Mouse (Mus musculus): ENCODE measurements around the gene Gna13.

DNA sequence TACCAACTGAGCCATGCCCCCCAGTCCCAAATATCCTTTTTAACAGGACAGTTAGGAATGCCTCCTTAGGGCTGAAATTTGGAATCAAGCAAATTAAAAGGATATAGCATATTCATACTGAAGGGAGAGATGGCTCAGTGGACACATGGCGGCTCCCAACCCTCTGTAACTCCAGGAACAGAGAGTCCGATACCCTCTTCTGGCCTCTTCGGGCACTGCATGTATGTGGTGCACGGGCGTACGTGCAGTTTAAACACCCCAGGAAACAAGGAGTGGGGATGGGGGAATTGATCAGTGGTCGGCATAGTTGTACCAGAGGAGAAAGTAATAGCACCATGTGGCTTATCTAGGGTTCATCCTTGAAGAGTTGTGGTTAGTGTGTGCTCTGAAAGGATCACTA lies 82.0 kb downstream of the Gna13 start:
- TF ChIP-seq TAL1 (IDR thresholded peaks at IDR 0.05; ENCODE audit: low read length) (no peak), GATA1 (IDR thresholded peaks at IDR 0.05; ENCODE audit: low read length) (no peak)
